Mouse (Mus musculus) embryo, embryonic 10.5 days (tissue): ENCODE measurements around the gene Hectd2.

Experiments used
- DNase-seq: peaks from one replicate; pipeline ENCODE4 v3.0.0-alpha.2; 2015; ENCODE audit warnings: low spot score

Gene Hectd2

GRCm38 (mm10) chr19:36554046-36554784 is at the start of gene Hectd2:
Hectd2 (plus strand) TSS chr19:36554639.
- peak; percentile 75 for DNase-seq

- DNase-seq = no peak
These were observed 49.7 kb upstream of the Hectd2 start for GRCm38 (mm10) chr19:36504716-36505115.

- no peak for DNase-seq
These were observed 43.1 kb upstream of the Hectd2 start for GRCm38 (mm10) chr19:36511305-36511704.

GRCm38 (mm10) chr19:36518461-36518860 is 36.0 kb upstream of the Hectd2 start:
- DNase-seq = no peak

GRCm38 (mm10) chr19:36521568-36521967 is 32.9 kb upstream of the Hectd2 start:
- no peak for DNase-seq

GRCm38 (mm10) chr19:36522558-36523195 is 31.8 kb upstream of the Hectd2 start:
- no peak for DNase-seq

- no peak for DNase-seq
These were observed 29.4 kb upstream of the Hectd2 start for GRCm38 (mm10) chr19:36525071-36525470.

- peak; percentile 52 for DNase-seq
These were observed 21.4 kb upstream of the Hectd2 start for GRCm38 (mm10) chr19:36533082-36533481.

GRCm38 (mm10) chr19:36534011-36534765 is 20.3 kb upstream of the Hectd2 start:
- peak; percentile 66 for DNase-seq

GRCm38 (mm10) chr19:36534766-36535140 is 19.7 kb upstream of the Hectd2 start:
- DNase-seq = no peak

GRCm38 (mm10) chr19:36535186-36535585 is 19.3 kb upstream of the Hectd2 start:
- DNase-seq = no peak

GRCm38 (mm10) chr19:36535878-36536277 is 18.6 kb upstream of the Hectd2 start:
- DNase-seq = peak; percentile 38

GRCm38 (mm10) chr19:36536929-36537328 is 17.5 kb upstream of the Hectd2 start:
- no peak for DNase-seq

GRCm38 (mm10) chr19:36538528-36538927 is 15.9 kb upstream of the Hectd2 start:
- DNase-seq = peak; percentile 84

- no peak for DNase-seq
These were observed 15.1 kb upstream of the Hectd2 start for GRCm38 (mm10) chr19:36539311-36539710.

GRCm38 (mm10) chr19:36540012-36540606 is 14.3 kb upstream of the Hectd2 start:
- DNase-seq = no peak

GRCm38 (mm10) chr19:36540776-36541175 is 13.7 kb upstream of the Hectd2 start:
- no peak for DNase-seq

GRCm38 (mm10) chr19:36553561-36554045 is 836 bp upstream of the Hectd2 start:
- peak; percentile 26 for DNase-seq

GRCm38 (mm10) chr19:36554785-36555595 is 551 bp downstream of the Hectd2 start:
- DNase-seq = peak; percentile 65

- DNase-seq = no peak
These were observed 4.9 kb downstream of the Hectd2 start for GRCm38 (mm10) chr19:36559331-36559730.

- peak; percentile 27 for DNase-seq
These were observed 5.7 kb downstream of the Hectd2 start for GRCm38 (mm10) chr19:36560160-36560559.
